Mouse (Mus musculus): ENCODE measurements around the gene Lgr6. TPM values are rescaled to one million over a fixed set of nuclear protein-coding genes. Genes with fewer than 3 reads are reported as not detected.
A peak's percentile ranks its signal among the peaks of the same experiment; 100 is the strongest.

The Lgr6 gene
- polyA plus RNA-seq, 1 experiment from 2014 or later: 0.19 TPM

- H3K4me3 ChIP-seq (ENCODE audit: low read depth, low read length): no peak overlapping the region
- H3K4me1 ChIP-seq (replicated peaks; ENCODE audit: control insufficient read depth, insufficient read depth, low read length): peaks cover 2% of the 10 kb centered on the region; the same call in 1 of the 2 replicates
- H3K4me2 ChIP-seq (replicated peaks; ENCODE audit: low read depth, low read length): no peak overlapping the region
- H3K27ac ChIP-seq (ENCODE audit: low read depth, low read length): no peak overlapping the region
- 68% methylated on average over 8 of the region's 8 CpGs for WGBS
- peaks cover 2% of the 10 kb centered on the region; the same call in 1 of the 2 replicates for H3K27me3 ChIP-seq (ENCODE audit: control insufficient read depth, insufficient read depth, low read length)
- DNase-seq (ENCODE audit: low spot score) (no peak), ATAC-seq (ENCODE audit: low FRiP score) (no peak)
- no peak overlapping the region for H3K9ac ChIP-seq (ENCODE audit: low read depth, low read length)
- no peaks in the 10 kb centered on the region for H3K9me3 ChIP-seq (ENCODE audit: control insufficient read depth, low read length)
- no peaks in the 10 kb centered on the region for H3K36me3 ChIP-seq (ENCODE audit: control insufficient read depth, insufficient read depth, low read length)
These were observed 26.5 kb upstream of the Lgr6 start for GRCm38 (mm10) chr1:135131560-135131959.

GRCm38 (mm10) chr1:135131034-135131433, 26.0 kb upstream of the Lgr6 start:
- H3K9me3 ChIP-seq (ENCODE audit: control insufficient read depth, low read length): no peaks in the 10 kb centered on the region
- H3K27me3 ChIP-seq (ENCODE audit: control insufficient read depth, insufficient read depth, low read length): peaks cover 2% of the 10 kb centered on the region; the same call in 1 of the 2 replicates
- no peak overlapping the region for H3K4me2 ChIP-seq (replicated peaks; ENCODE audit: low read depth, low read length)
- ATAC-seq (ENCODE audit: low FRiP score) (no peak), DNase-seq (ENCODE audit: low spot score) (no peak)
- H3K36me3 ChIP-seq (ENCODE audit: control insufficient read depth, insufficient read depth, low read length): no peaks in the 10 kb centered on the region
- peak overlapping the region; percentile 24; the same call in 1 of the 2 replicates for H3K27ac ChIP-seq (ENCODE audit: low read depth, low read length)
- H3K4me3 ChIP-seq (ENCODE audit: low read depth, low read length): no peak overlapping the region
- 42% methylated on average over 6 of the region's 6 CpGs for WGBS
- H3K4me1 ChIP-seq (replicated peaks; ENCODE audit: control insufficient read depth, insufficient read depth, low read length): peaks cover 2% of the 10 kb centered on the region; the same call in 1 of the 2 replicates
- H3K9ac ChIP-seq (ENCODE audit: low read depth, low read length): no peak overlapping the region

GRCm38 (mm10) chr1:135130376-135131018, 25.4 kb upstream of the Lgr6 start:
- ATAC-seq (ENCODE audit: low FRiP score): no peak
- no peak for DNase-seq (ENCODE audit: low spot score)
- Histone ChIP-seq H3K36me3 (ENCODE audit: control insufficient read depth, insufficient read depth, low read length) (no peaks in the 10 kb centered on the region), H3K27ac (ENCODE audit: low read depth, low read length) (no peak overlapping the region), H3K4me3 (ENCODE audit: low read depth, low read length) (no peak overlapping the region), H3K4me2 (replicated peaks; ENCODE audit: low read depth, low read length) (no peak overlapping the region), H3K4me1 (replicated peaks; ENCODE audit: control insufficient read depth, insufficient read depth, low read length) (peaks cover 2% of the 10 kb centered on the region; the same call in 1 of the 2 replicates), H3K27me3 (ENCODE audit: control insufficient read depth, insufficient read depth, low read length) (peaks cover 2% of the 10 kb centered on the region; the same call in 1 of the 2 replicates), H3K9ac (ENCODE audit: low read depth, low read length) (no peak overlapping the region), H3K9me3 (ENCODE audit: control insufficient read depth, low read length) (no peaks in the 10 kb centered on the region)
- 69% methylated on average over 2 of the region's 2 CpGs for WGBS

DNA sequence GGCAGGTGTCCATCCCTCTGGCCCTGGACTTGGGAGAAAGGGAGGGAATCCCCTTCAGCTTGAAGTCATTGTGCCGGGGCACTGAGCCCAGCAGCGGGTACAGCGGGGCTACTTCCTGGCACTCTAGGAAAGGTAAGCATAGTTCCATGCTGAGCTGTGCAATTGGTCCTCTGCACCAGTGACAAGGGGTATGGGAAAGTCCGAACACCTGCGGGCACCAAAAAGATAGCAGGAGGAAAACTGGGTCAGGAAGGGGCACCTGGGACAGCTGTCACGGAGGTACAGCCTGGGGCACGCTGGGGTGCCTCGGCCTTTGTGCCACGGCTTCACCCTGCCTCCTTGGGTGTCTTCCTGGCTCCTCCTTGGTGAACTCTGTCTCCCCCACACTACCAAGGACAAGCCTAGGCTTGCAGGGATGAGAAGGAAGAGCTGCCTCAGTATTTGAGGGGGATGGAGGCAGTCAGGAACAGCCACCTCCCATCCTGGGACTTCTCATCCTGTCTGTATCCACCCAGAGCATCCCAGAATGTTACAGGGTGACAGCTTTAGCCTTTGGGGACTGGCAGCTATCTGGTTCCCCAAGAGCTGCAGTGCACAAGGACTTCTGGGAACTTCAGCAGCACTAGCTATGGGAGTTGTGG, 24.6 kb upstream of the Lgr6 start:
- Histone ChIP-seq H3K4me2 (replicated peaks; ENCODE audit: low read depth, low read length) (no peak overlapping the region), H3K9ac (ENCODE audit: low read depth, low read length) (no peak overlapping the region), H3K9me3 (ENCODE audit: control insufficient read depth, low read length) (no peaks in the 10 kb centered on the region), H3K27ac (ENCODE audit: low read depth, low read length) (no peak overlapping the region), H3K4me1 (replicated peaks; ENCODE audit: control insufficient read depth, insufficient read depth, low read length) (peaks cover 2% of the 10 kb centered on the region; the same call in 1 of the 2 replicates), H3K27me3 (ENCODE audit: control insufficient read depth, insufficient read depth, low read length) (peaks cover 2% of the 10 kb centered on the region; the same call in 1 of the 2 replicates), H3K4me3 (ENCODE audit: low read depth, low read length) (no peak overlapping the region), H3K36me3 (ENCODE audit: control insufficient read depth, insufficient read depth, low read length) (no peaks in the 10 kb centered on the region)
- WGBS: 59% methylated on average over 9 of the region's 9 CpGs
- ATAC-seq (ENCODE audit: low FRiP score) (no peak), DNase-seq (ENCODE audit: low spot score) (no peak)

GRCm38 (mm10) chr1:135128986-135129385, 23.9 kb upstream of the Lgr6 start:
- no peaks in the 10 kb centered on the region for H3K36me3 ChIP-seq (ENCODE audit: control insufficient read depth, insufficient read depth, low read length)
- no peaks in the 10 kb centered on the region for H3K9me3 ChIP-seq (ENCODE audit: control insufficient read depth, low read length)
- peaks cover 2% of the 10 kb centered on the region; the same call in 1 of the 2 replicates for H3K27me3 ChIP-seq (ENCODE audit: control insufficient read depth, insufficient read depth, low read length)
- ATAC-seq (ENCODE audit: low FRiP score): no peak
- 29% methylated on average over 9 of the region's 9 CpGs for WGBS
- H3K4me2 ChIP-seq (replicated peaks; ENCODE audit: low read depth, low read length): no peak overlapping the region
- no peak overlapping the region for H3K9ac ChIP-seq (ENCODE audit: low read depth, low read length)
- DNase-seq (ENCODE audit: low spot score): no peak
- H3K4me3 ChIP-seq (ENCODE audit: low read depth, low read length): no peak overlapping the region
- peaks cover 2% of the 10 kb centered on the region; the same call in 1 of the 2 replicates for H3K4me1 ChIP-seq (replicated peaks; ENCODE audit: control insufficient read depth, insufficient read depth, low read length)
- H3K27ac ChIP-seq (ENCODE audit: low read depth, low read length): no peak overlapping the region

GRCm38 (mm10) chr1:135128011-135128441, 22.9 kb upstream of the Lgr6 start:
- ATAC-seq (ENCODE audit: low FRiP score): no peak
- H3K9me3 ChIP-seq (ENCODE audit: control insufficient read depth, low read length): no peaks in the 10 kb centered on the region
- 65% methylated on average over 6 of the region's 6 CpGs for WGBS
- no peak overlapping the region for H3K9ac ChIP-seq (ENCODE audit: low read depth, low read length)
- no peak for DNase-seq (ENCODE audit: low spot score)
- H3K4me2 ChIP-seq (replicated peaks; ENCODE audit: low read depth, low read length): no peak overlapping the region
- peaks cover 2% of the 10 kb centered on the region; the same call in 1 of the 2 replicates for H3K27me3 ChIP-seq (ENCODE audit: control insufficient read depth, insufficient read depth, low read length)
- H3K4me3 ChIP-seq (ENCODE audit: low read depth, low read length): no peak overlapping the region
- no peak overlapping the region for H3K27ac ChIP-seq (ENCODE audit: low read depth, low read length)
- peaks cover 2% of the 10 kb centered on the region; the same call in 1 of the 2 replicates for H3K4me1 ChIP-seq (replicated peaks; ENCODE audit: control insufficient read depth, insufficient read depth, low read length)
- no peaks in the 10 kb centered on the region for H3K36me3 ChIP-seq (ENCODE audit: control insufficient read depth, insufficient read depth, low read length)

GRCm38 (mm10) chr1:135126443-135127027, 21.5 kb upstream of the Lgr6 start:
- H3K4me1 ChIP-seq (replicated peaks; ENCODE audit: control insufficient read depth, insufficient read depth, low read length): peaks cover 2% of the 10 kb centered on the region; the same call in 1 of the 2 replicates
- no peak for DNase-seq (ENCODE audit: low spot score)
- no peaks in the 10 kb centered on the region for H3K36me3 ChIP-seq (ENCODE audit: control insufficient read depth, insufficient read depth, low read length)
- WGBS: 58% methylated on average over 4 of the region's 4 CpGs
- H3K4me2 ChIP-seq (replicated peaks; ENCODE audit: low read depth, low read length): no peak overlapping the region
- H3K27me3 ChIP-seq (ENCODE audit: control insufficient read depth, insufficient read depth, low read length): peaks cover 2% of the 10 kb centered on the region; the same call in 1 of the 2 replicates
- no peak for ATAC-seq (ENCODE audit: low FRiP score)
- H3K9me3 ChIP-seq (ENCODE audit: control insufficient read depth, low read length): no peaks in the 10 kb centered on the region
- H3K27ac ChIP-seq (ENCODE audit: low read depth, low read length): no peak overlapping the region
- no peak overlapping the region for H3K4me3 ChIP-seq (ENCODE audit: low read depth, low read length)
- no peak overlapping the region for H3K9ac ChIP-seq (ENCODE audit: low read depth, low read length)

DNA sequence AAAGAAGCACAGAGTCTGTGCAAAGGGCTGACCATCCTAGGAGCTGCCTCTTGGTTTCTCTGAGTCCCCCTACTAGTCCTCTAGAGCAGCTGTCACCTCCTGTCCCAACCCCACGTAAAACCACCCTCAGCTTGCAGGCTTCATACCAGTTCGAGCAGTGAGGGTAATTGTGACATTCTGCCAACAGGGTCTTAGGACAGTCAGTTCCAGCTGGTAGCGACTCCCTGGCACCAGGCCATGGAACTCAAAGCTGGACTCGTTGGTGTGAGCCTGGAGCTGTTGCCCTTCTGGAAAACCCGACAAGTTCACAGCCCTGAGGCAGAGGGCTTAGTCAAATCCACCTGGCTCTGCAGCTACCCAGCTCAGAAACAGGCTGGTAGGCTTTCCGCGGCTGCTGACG, 20.9 kb upstream of the Lgr6 start:
- Histone ChIP-seq H3K27ac (ENCODE audit: low read depth, low read length) (no peak overlapping the region), H3K27me3 (ENCODE audit: control insufficient read depth, insufficient read depth, low read length) (peaks cover 2% of the 10 kb centered on the region; the same call in 1 of the 2 replicates), H3K4me3 (ENCODE audit: low read depth, low read length) (no peak overlapping the region), H3K36me3 (ENCODE audit: control insufficient read depth, insufficient read depth, low read length) (no peaks in the 10 kb centered on the region), H3K4me2 (replicated peaks; ENCODE audit: low read depth, low read length) (no peak overlapping the region), H3K9ac (ENCODE audit: low read depth, low read length) (no peak overlapping the region), H3K9me3 (ENCODE audit: control insufficient read depth, low read length) (no peaks in the 10 kb centered on the region), H3K4me1 (replicated peaks; ENCODE audit: control insufficient read depth, insufficient read depth, low read length) (peaks cover 2% of the 10 kb centered on the region; the same call in 1 of the 2 replicates)
- no peak for ATAC-seq (ENCODE audit: low FRiP score)
- WGBS: 74% methylated on average over 8 of the region's 8 CpGs
- DNase-seq (ENCODE audit: low spot score): no peak

Measured in hindbrain, embryonic 11.5 days (tissue).